Mouse (Mus musculus): ENCODE data around the gene Rapgefl1.

DNA sequence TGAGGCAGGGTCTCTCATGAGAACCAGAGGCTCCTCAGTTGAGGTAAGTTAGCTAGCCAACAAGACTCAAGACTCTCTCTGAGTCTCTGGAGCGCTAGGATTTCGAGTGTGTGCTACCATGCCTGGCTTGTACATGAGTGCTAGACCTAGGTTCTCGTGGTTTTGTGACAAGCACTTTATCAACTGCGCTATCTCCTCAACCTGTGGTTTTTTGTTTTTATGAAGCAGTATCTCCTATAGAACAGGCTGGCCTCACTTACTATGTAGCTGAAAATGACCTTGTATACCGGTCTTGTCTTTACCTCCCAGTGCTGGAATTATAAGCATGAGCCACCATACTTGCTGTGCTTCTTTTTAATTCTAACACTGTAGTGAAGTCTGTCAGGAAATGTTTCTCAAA lies 15.6 kb upstream of the Rapgefl1 start:
- TF ChIP-seq POLR2A (IDR thresholded peaks at IDR 0.05; ENCODE audit: insufficient read depth, low read depth, low read length) (no peak), CTCF (IDR thresholded peaks at IDR 0.05; ENCODE audit: insufficient read depth, low read depth, low read length) (no peak)

Data from olfactory bulb, adult 2 months (tissue).